Mouse (Mus musculus): ENCODE results near the gene Btbd11. TPM values are rescaled to one million over a fixed set of nuclear protein-coding genes. Genes with fewer than 3 reads are reported as not detected.
A peak's percentile ranks its signal among the peaks of the same experiment; 100 is the strongest.

The Btbd11 gene
- polyA plus RNA-seq, 1 experiment from 2014 or later: 6.6 TPM

GRCm38 (mm10) chr10:85446700-85447099, 60.1 kb downstream of the Btbd11 start:
- DNase-seq (ENCODE audit: low spot score) (no peak), ATAC-seq (ENCODE audit: insufficient read depth, low FRiP score, low TSS enrichment) (no peak)
- no peak overlapping the region for H3K4me3 ChIP-seq (ENCODE audit: low read depth, low read length)
- no peaks in the 10 kb centered on the region for H3K9me3 ChIP-seq (ENCODE audit: control insufficient read depth, low read length)
- H3K27ac ChIP-seq (ENCODE audit: low read depth, low read length): no peak overlapping the region
- H3K9ac ChIP-seq (ENCODE audit: low read length): no peak overlapping the region
- no peaks in the 10 kb centered on the region for H3K36me3 ChIP-seq (ENCODE audit: control insufficient read depth, insufficient read depth, low read length)
- H3K27me3 ChIP-seq (ENCODE audit: control insufficient read depth, insufficient read depth, low read length): 0 out of 2 replicates have a peak, but pooled peaks cover 6% of the 10 kb centered on the region
- no peaks in the 10 kb centered on the region for H3K4me1 ChIP-seq (ENCODE audit: control insufficient read depth, insufficient read depth, low read length)
- H3K4me2 ChIP-seq (ENCODE audit: low read depth): no peak overlapping the region
- WGBS: 88% methylated on average over 1 of the region's 1 CpGs

DNA sequence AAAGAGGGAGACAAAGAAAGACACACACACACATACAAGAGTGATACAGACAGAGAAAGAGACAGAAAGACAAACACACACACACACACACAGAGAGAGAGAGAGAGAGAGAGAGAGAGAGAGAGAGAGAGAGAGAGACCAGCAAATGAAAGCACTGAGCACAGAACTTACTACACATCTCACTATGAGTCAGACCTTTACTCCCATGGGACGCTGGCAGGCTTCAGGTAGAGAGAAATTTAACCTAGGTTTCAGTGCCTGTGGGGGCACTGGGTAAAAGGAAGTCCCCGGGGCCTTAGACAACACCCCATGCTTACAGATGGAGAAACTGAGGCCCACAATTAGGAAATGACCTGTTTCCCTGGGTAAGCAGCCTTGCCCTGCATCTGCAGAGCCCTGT, 61.3 kb downstream of the Btbd11 start:
- H3K4me2 ChIP-seq (ENCODE audit: low read depth): no peak overlapping the region
- H3K4me3 ChIP-seq (ENCODE audit: low read depth, low read length): no peak overlapping the region
- H3K36me3 ChIP-seq (ENCODE audit: control insufficient read depth, insufficient read depth, low read length): no peaks in the 10 kb centered on the region
- ATAC-seq (ENCODE audit: insufficient read depth, low FRiP score, low TSS enrichment) (no peak), DNase-seq (ENCODE audit: low spot score) (no peak)
- H3K27me3 ChIP-seq (ENCODE audit: control insufficient read depth, insufficient read depth, low read length): peaks cover 9% of the 10 kb centered on the region; the same call in 1 of the 2 replicates
- 72% methylated on average over 2 of the region's 2 CpGs for WGBS
- no peak overlapping the region for H3K27ac ChIP-seq (ENCODE audit: low read depth, low read length)
- H3K9ac ChIP-seq (ENCODE audit: low read length): no peak overlapping the region
- no peaks in the 10 kb centered on the region for H3K4me1 ChIP-seq (ENCODE audit: control insufficient read depth, insufficient read depth, low read length)
- no peaks in the 10 kb centered on the region for H3K9me3 ChIP-seq (ENCODE audit: control insufficient read depth, low read length)

DNA sequence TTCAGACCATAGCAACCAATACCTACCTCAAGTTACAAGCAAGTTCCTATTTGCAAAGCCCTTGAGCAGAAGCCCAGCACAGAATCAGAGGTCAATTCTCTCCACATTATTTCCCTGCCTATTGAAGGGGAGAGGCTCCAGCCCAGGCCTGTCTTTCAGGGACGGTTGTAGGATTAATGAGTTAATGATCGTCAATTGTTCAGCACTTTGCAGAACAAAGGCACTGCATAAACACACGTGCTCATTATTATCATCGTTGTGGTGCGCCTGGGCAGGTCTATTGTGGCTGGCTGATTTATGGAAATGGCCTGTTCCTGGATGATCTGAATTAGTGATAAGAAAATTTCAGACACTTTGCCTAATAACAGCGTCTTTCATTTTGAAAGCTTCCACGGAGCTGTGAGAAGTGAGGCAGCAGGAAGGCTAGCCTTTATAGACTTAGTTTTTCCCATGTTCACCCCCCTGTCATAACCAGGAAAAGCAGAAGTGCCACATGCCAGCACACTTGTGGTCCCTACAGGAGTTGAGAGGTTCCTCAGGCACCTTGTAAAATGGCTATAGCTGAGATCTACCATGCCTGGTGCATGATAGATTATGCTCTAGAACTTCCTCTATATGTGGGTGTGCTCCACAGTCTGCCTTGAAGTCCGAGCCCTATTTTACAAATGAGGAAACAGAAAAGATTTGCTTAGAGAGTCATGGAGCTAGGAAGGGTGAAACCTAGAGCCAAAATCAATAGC, 65.2 kb downstream of the Btbd11 start:
- Histone ChIP-seq H3K4me3 (ENCODE audit: low read depth, low read length) (no peak overlapping the region), H3K4me2 (ENCODE audit: low read depth) (no peak overlapping the region), H3K4me1 (ENCODE audit: control insufficient read depth, insufficient read depth, low read length) (no peaks in the 10 kb centered on the region), H3K27ac (ENCODE audit: low read depth, low read length) (no peak overlapping the region), H3K9ac (ENCODE audit: low read length) (no peak overlapping the region), H3K36me3 (ENCODE audit: control insufficient read depth, insufficient read depth, low read length) (no peaks in the 10 kb centered on the region), H3K27me3 (ENCODE audit: control insufficient read depth, insufficient read depth, low read length) (peaks cover 14% of the 10 kb centered on the region; the same call in 1 of the 2 replicates), H3K9me3 (ENCODE audit: control insufficient read depth, low read length) (no peaks in the 10 kb centered on the region)
- DNase-seq (ENCODE audit: low spot score) (peak; percentile 30), ATAC-seq (ENCODE audit: insufficient read depth, low FRiP score, low TSS enrichment) (no peak)
- 32% methylated on average over 8 of the region's 8 CpGs for WGBS

DNA sequence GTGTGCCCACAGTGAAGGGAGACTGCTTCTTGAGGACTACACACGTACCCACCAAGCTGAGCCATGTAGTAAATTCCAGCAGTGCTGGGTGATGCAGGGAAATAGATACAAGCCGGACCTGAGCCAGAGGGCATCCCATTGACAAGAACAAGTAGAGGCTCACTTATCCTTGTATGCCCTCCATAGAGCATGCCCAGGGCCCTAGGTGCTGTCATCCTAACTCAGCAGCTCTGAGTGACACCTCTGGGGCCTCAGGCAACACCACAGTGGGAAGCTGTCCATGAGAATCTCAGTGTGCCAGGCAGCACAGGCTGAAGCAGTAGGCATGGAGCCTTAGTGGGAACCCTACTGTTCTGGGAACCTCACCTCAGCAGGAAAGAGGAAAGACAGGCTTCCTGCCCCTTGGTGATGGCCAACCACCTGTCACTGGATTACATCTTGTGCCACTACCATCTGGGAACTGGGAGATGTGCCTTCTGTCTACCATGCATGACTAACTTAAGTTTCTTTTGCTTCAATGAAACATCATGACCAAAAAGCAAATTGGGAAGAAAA, 66.7 kb downstream of the Btbd11 start:
- Histone ChIP-seq H3K27ac (ENCODE audit: low read depth, low read length) (no peak overlapping the region), H3K4me3 (ENCODE audit: low read depth, low read length) (no peak overlapping the region), H3K4me2 (ENCODE audit: low read depth) (no peak overlapping the region), H3K9me3 (ENCODE audit: control insufficient read depth, low read length) (no peaks in the 10 kb centered on the region), H3K4me1 (ENCODE audit: control insufficient read depth, insufficient read depth, low read length) (no peaks in the 10 kb centered on the region), H3K9ac (ENCODE audit: low read length) (no peak overlapping the region), H3K36me3 (ENCODE audit: control insufficient read depth, insufficient read depth, low read length) (no peaks in the 10 kb centered on the region), H3K27me3 (ENCODE audit: control insufficient read depth, insufficient read depth, low read length) (peaks cover 18% of the 10 kb centered on the region; the same call in 1 of the 2 replicates)
- ATAC-seq (ENCODE audit: insufficient read depth, low FRiP score, low TSS enrichment) (no peak), DNase-seq (ENCODE audit: low spot score) (no peak)
- WGBS: 90% methylated on average over 2 of the region's 2 CpGs

DNA sequence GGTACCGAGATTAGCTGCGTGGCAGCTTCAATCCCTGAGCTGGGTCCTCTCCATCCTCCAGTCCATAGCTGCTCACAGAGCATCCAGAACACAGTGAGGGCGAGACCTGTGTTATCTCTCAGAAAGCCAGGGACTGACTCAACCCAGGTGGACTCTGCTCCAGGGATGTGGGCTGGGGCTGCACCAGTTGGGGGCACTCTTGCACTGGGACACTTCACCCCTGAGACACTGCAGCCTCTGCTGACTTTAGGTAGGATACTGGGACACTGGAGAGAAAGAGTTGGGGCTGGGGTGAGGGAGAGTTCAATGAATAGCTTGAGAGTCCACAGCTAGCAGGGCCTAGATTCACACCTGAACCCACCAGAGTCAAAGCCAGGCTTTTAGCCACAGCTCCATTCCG, 69.4 kb downstream of the Btbd11 start:
- Histone ChIP-seq H3K36me3 (ENCODE audit: control insufficient read depth, insufficient read depth, low read length) (no peaks in the 10 kb centered on the region), H3K27me3 (ENCODE audit: control insufficient read depth, insufficient read depth, low read length) (peaks cover 12% of the 10 kb centered on the region; the same call in 1 of the 2 replicates), H3K9me3 (ENCODE audit: control insufficient read depth, low read length) (no peaks in the 10 kb centered on the region), H3K4me1 (ENCODE audit: control insufficient read depth, insufficient read depth, low read length) (no peaks in the 10 kb centered on the region), H3K4me3 (ENCODE audit: low read depth, low read length) (no peak overlapping the region), H3K27ac (ENCODE audit: low read depth, low read length) (no peak overlapping the region), H3K4me2 (ENCODE audit: low read depth) (no peak overlapping the region), H3K9ac (ENCODE audit: low read length) (no peak overlapping the region)
- DNase-seq (ENCODE audit: low spot score) (no peak), ATAC-seq (ENCODE audit: insufficient read depth, low FRiP score, low TSS enrichment) (no peak)
- 65% methylated on average over 4 of the region's 4 CpGs for WGBS

GRCm38 (mm10) chr10:85458744-85459344, 72.2 kb downstream of the Btbd11 start:
- Histone ChIP-seq H3K4me2 (ENCODE audit: low read depth) (no peak overlapping the region), H3K9ac (ENCODE audit: low read length) (no peak overlapping the region), H3K4me3 (ENCODE audit: low read depth, low read length) (no peak overlapping the region), H3K4me1 (ENCODE audit: control insufficient read depth, insufficient read depth, low read length) (no peaks in the 10 kb centered on the region), H3K9me3 (ENCODE audit: control insufficient read depth, low read length) (no peaks in the 10 kb centered on the region), H3K36me3 (ENCODE audit: control insufficient read depth, insufficient read depth, low read length) (no peaks in the 10 kb centered on the region), H3K27ac (ENCODE audit: low read depth, low read length) (no peak overlapping the region), H3K27me3 (ENCODE audit: control insufficient read depth, insufficient read depth, low read length) (peaks cover 3% of the 10 kb centered on the region; the same call in 1 of the 2 replicates)
- DNase-seq (ENCODE audit: low spot score): peak; percentile 64
- WGBS: 42% methylated on average over 17 of the region's 17 CpGs
- no peak for ATAC-seq (ENCODE audit: insufficient read depth, low FRiP score, low TSS enrichment)

- 93% methylated on average over 10 of the region's 10 CpGs for WGBS
- no peak for ATAC-seq (ENCODE audit: insufficient read depth, low FRiP score, low TSS enrichment)
Measured at GRCm38 (mm10) chr10:85460736-85461135, 74.1 kb downstream of the Btbd11 start.

DNA sequence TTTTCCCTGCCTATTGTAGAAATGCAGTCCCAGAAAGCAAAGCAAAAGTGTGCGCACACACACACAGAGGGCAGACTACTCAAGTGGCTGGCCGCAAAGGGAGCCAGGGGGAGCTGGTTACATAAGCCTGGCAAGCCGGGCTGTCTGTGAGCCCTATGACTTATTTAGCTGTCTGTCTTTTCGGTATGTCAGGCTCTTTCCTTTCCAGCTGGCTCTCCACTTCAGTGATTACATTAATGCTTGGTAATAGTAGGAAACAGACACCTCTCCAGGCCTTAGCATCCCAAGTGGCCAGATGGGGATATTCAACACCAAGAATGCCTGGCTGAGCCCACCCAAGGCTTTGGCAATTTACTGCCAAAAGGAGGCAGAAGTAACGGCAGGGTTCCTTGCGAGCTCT, 77.5 kb downstream of the Btbd11 start:
- Histone ChIP-seq H3K4me1 (ENCODE audit: control insufficient read depth, insufficient read depth, low read length) (no peaks in the 10 kb centered on the region), H3K9me3 (ENCODE audit: control insufficient read depth, low read length) (no peaks in the 10 kb centered on the region), H3K27me3 (ENCODE audit: control insufficient read depth, insufficient read depth, low read length) (no peaks in the 10 kb centered on the region), H3K27ac (ENCODE audit: low read depth, low read length) (no peak overlapping the region), H3K9ac (ENCODE audit: low read length) (no peak overlapping the region), H3K36me3 (ENCODE audit: control insufficient read depth, insufficient read depth, low read length) (no peaks in the 10 kb centered on the region), H3K4me3 (ENCODE audit: low read depth, low read length) (no peak overlapping the region), H3K4me2 (ENCODE audit: low read depth) (no peak overlapping the region)
- DNase-seq (ENCODE audit: low spot score): no peak
- no peak for ATAC-seq (ENCODE audit: insufficient read depth, low FRiP score, low TSS enrichment)
- 49% methylated on average over 6 of the region's 6 CpGs for WGBS

More at GRCm38 (mm10) chr10:85460736-85461135, 74.1 kb downstream of the Btbd11 start:
- Histone ChIP-seq H3K27me3 (ENCODE audit: control insufficient read depth, insufficient read depth, low read length) (peaks cover 3% of the 10 kb centered on the region; the same call in 1 of the 2 replicates), H3K9ac (ENCODE audit: low read length) (no peak overlapping the region), H3K4me1 (ENCODE audit: control insufficient read depth, insufficient read depth, low read length) (no peaks in the 10 kb centered on the region), H3K9me3 (ENCODE audit: control insufficient read depth, low read length) (no peaks in the 10 kb centered on the region), H3K36me3 (ENCODE audit: control insufficient read depth, insufficient read depth, low read length) (no peaks in the 10 kb centered on the region), H3K4me3 (ENCODE audit: low read depth, low read length) (no peak overlapping the region), H3K4me2 (ENCODE audit: low read depth) (no peak overlapping the region), H3K27ac (ENCODE audit: low read depth, low read length) (no peak overlapping the region)
- no peak for DNase-seq (ENCODE audit: low spot score)

Data from neural tube, embryonic 11.5 days (tissue).